Mouse (Mus musculus): Measurements from ENCODE around the gene Trim44.

GRCm38 (mm10) chr2:102336816-102337215, 70.8 kb downstream of the Trim44 start:
- TF ChIP-seq POLR2A (IDR thresholded peaks at IDR 0.05; ENCODE audit: borderline replicate concordance, control insufficient read depth, low read depth, low read length), result no peak
- no peak for TF ChIP-seq CTCF (IDR thresholded peaks at IDR 0.05; ENCODE audit: control insufficient read depth, insufficient read depth, low read length)
